Mouse (Mus musculus) lung, postnatal 25 days (tissue): ENCODE measurements around the gene Shc3.

Source experiments
- DNase-seq: peaks from one replicate; pipeline ENCODE4 v3.0.0; 2022; ENCODE audit warnings: low spot score

Shc3 gene

GRCm38 (mm10) chr13:51480341-51481011, 88.7 kb downstream of the Shc3 start:
- no peak for DNase-seq

GRCm38 (mm10) chr13:51479826-51480225, 89.4 kb downstream of the Shc3 start:
- no peak for DNase-seq

GRCm38 (mm10) chr13:51476991-51477390, 92.2 kb downstream of the Shc3 start:
- DNase-seq: no peak

- no peak for DNase-seq
Measured at GRCm38 (mm10) chr13:51468697-51469250, 100.4 kb downstream of the Shc3 start.

- no peak for DNase-seq
Measured at GRCm38 (mm10) chr13:51466117-51466841, 102.9 kb downstream of the Shc3 start.

GRCm38 (mm10) chr13:51464294-51464693, 104.9 kb downstream of the Shc3 start:
- DNase-seq: no peak

GRCm38 (mm10) chr13:51456190-51456878, 112.9 kb downstream of the Shc3 start:
- DNase-seq: no peak

GRCm38 (mm10) chr13:51446550-51446949, 122.7 kb downstream of the Shc3 start:
- DNase-seq: no peak

GRCm38 (mm10) chr13:51442922-51443321, 126.3 kb downstream of the Shc3 start:
- DNase-seq: no peak

GRCm38 (mm10) chr13:51437105-51438085, 131.8 kb downstream of the Shc3 start:
- DNase-seq: no peak

GRCm38 (mm10) chr13:51435146-51435545, 134.1 kb downstream of the Shc3 start:
- DNase-seq: no peak

- DNase-seq: no peak
Measured at GRCm38 (mm10) chr13:51434460-51434859, 134.8 kb downstream of the Shc3 start.

GRCm38 (mm10) chr13:51433371-51433770, 135.8 kb downstream of the Shc3 start:
- DNase-seq: no peak

- no peak for DNase-seq
Measured at GRCm38 (mm10) chr13:51425662-51426443, 143.4 kb downstream of the Shc3 start.

- DNase-seq: peak; percentile 55
Measured at GRCm38 (mm10) chr13:51424647-51425046, 144.6 kb downstream of the Shc3 start.

GRCm38 (mm10) chr13:51423647-51424046, 145.6 kb downstream of the Shc3 start:
- DNase-seq: no peak

- no peak for DNase-seq
Measured at GRCm38 (mm10) chr13:51420861-51421260, 148.4 kb downstream of the Shc3 start.

- no peak for DNase-seq
Measured at GRCm38 (mm10) chr13:51419501-51419900, 149.7 kb downstream of the Shc3 start.

- no peak for DNase-seq
Measured at GRCm38 (mm10) chr13:51418942-51419451, 150.2 kb downstream of the Shc3 start.

GRCm38 (mm10) chr13:51418268-51418941, 150.8 kb downstream of the Shc3 start:
- peak; percentile 90 for DNase-seq
